Mouse (Mus musculus) ES-E14 (cell line): ENCODE measurements around the gene Pdcl3. TPM values are rescaled to one million over a fixed set of nuclear protein-coding genes. Genes with fewer than 3 reads are reported as not detected.

Experiments used
- DNase-seq: peaks from one replicate; pipeline ENCODE4 v3.0.0-alpha.2; 2013; ENCODE audit warnings: low read depth, low spot score
- H3K27ac ChIP-seq: 2 replicates; pipeline ENCODE4 v1.5.1; 2012; ENCODE audit warnings: low read depth, mild to moderate bottlenecking, low read length, moderate library complexity, mixed read lengths; ENCODE audit not compliant: poor library complexity, insufficient read depth, severe bottlenecking
- H3K36me3 ChIP-seq: 2 replicates; pipeline ENCODE4 v1.6.1; 2012; ENCODE audit warnings: mild to moderate bottlenecking, low read length, moderate library complexity, mixed read lengths; ENCODE audit not compliant: control insufficient read depth, poor library complexity, insufficient read depth, severe bottlenecking
- H3K4me1 ChIP-seq, 2 experiments: fragments of 150-350 bp in 1 of 2; sonication (generic) in 1 of 2; 2 replicates each; pipeline ENCODE4 v1.6.1; 2012; ENCODE audit warnings: low read length in 2 of 2, mild to moderate bottlenecking in 1 of 2, mixed read lengths in 1 of 2; ENCODE audit not compliant: control insufficient read depth in 2 of 2, insufficient read depth in 2 of 2, poor library complexity in 1 of 2
- H3K4me3 ChIP-seq, 2 experiments: fragments of 150-350 bp in 1 of 2; sonication (generic) in 1 of 2; 2 replicates each; pipeline ENCODE4 v1.5.1; 2012; ENCODE audit warnings: low read length in 2 of 2, low read depth in 1 of 2, mild to moderate bottlenecking in 1 of 2, mixed read lengths in 1 of 2; ENCODE audit not compliant: insufficient read depth in 1 of 2, poor library complexity in 1 of 2, severe bottlenecking in 1 of 2
- H3K9ac ChIP-seq: 2 replicates; pipeline ENCODE4 v1.6.1; 2012; ENCODE audit warnings: low read depth, mild to moderate bottlenecking, low read length, mixed read lengths; ENCODE audit not compliant: poor library complexity, insufficient read depth, severe bottlenecking
- H3K9me3 ChIP-seq: fragments of 150-350 bp; sonication (generic); 2 replicates; pipeline ENCODE4 v1.6.1; 2012; ENCODE audit warnings: low read depth, mild to moderate bottlenecking, low read length; ENCODE audit not compliant: control insufficient read depth, insufficient read depth
- CHD2 ChIP-seq: IDR thresholded peaks from 2 replicates; pipeline ENCODE4 v1.6.1; 2014; ENCODE audit warnings: mild to moderate bottlenecking, low read depth, low read length, inconsistent platforms
- HCFC1 ChIP-seq: IDR thresholded peaks from 2 replicates; pipeline ENCODE4 v1.6.1; 2012; ENCODE audit warnings: low read length, inconsistent platforms, borderline replicate concordance; ENCODE audit not compliant: insufficient read depth
- MAFK ChIP-seq: IDR thresholded peaks from 2 replicates; pipeline ENCODE4 v1.6.1; 2014; ENCODE audit warnings: mild to moderate bottlenecking, low read depth, low read length, inconsistent platforms; ENCODE audit not compliant: insufficient read depth
- ZC3H11A ChIP-seq: IDR thresholded peaks from 2 replicates; pipeline ENCODE4 v1.6.1; 2012; ENCODE audit warnings: low read depth, mild to moderate bottlenecking, inconsistent platforms, low read length, borderline replicate concordance
- ZNF384 ChIP-seq: IDR thresholded peaks from 2 replicates; pipeline ENCODE4 v1.6.1; 2012; ENCODE audit warnings: low read depth, low read length, inconsistent platforms
- in situ Hi-C, 2 experiments: fragments of 600-800 bp; cut with MboI; formaldehyde crosslinking; loops; one replicate each; pipeline ENCODE4 v1.15.1; 2025; ENCODE audit warnings: low sequenced_read_pairs in 2 of 2, inconsistent platforms in 1 of 2; ENCODE audit not compliant: unreplicated experiment in 2 of 2
- total RNA-seq: library from RNA; depleted of rRNA; stranded (reverse); fragments of 300-350 nt; gene quantifications from 2 replicates; pipeline ENCODE4 v1.2.3, GENCODE M21; 2012; rRNA removed

The Pdcl3 gene
- total RNA-seq: 48.8 and 80.9 TPM in 2 replicates

DNA sequence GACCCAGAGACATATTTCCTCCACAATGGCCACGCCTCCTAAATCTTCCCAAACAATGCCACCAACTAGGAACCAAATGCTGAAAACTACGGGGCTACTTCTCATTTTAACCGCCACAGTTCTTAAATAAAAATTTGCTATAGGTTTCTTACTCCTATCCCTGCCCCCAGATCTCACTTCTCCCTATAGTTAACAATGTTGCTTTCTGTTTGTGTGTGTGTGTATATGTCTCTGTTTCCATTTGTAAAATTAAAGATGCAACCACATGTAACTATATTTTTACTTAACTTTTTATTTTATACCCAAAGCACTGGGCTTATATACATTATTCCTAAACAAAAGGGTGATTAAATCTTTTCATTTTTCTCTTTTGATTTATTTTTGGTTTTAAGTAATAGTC lies at the start of gene Pdcl3:
Pdcl3 (plus strand) TSS at position 301 of the 400 bp plus-strand sequence.
- Histone ChIP-seq H3K36me3 (no peaks in the 10 kb centered on the region), H3K9ac (no peak within 1 kb of the TSS), H3K9me3 (no peaks in the 10 kb centered on the region), H3K27ac (no peak within 1 kb of the TSS), H3K4me1 (peaks cover 1 to 4% of the 10 kb centered on the region in 2 experiments; a peak in 2 of 4 replicates), H3K4me3 (no peak within 1 kb of the TSS)
- no peak for TF ChIP-seq ZC3H11A
- no peak for TF ChIP-seq HCFC1
- TF ChIP-seq CHD2: no peak
- TF ChIP-seq ZNF384: no peak
- TF ChIP-seq MAFK: no peak
- no peak for DNase-seq
- in situ Hi-C loops: no loop called here

DNA sequence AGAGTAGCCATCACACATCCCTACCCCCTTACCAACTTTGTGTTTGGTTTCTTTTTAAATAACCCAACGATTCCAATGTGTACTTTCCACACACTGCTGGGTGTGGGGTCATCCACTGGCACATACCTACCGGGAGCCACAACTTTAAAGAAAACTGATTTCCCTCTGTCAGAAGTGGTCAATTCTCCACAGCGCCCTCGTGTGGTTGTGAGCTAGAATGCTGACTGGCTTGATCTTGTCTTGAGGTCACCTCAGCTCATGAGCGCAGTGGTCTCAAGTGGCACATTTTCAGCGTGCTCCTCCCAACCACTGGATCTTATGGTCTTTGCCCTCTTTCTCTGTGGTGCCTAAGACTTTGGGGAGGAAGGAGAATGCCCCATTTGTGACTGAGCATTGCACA lies 48.6 kb upstream of the Pdcl3 start:
- DNase-seq: peak; percentile 75
- in situ Hi-C loops: loop anchor here in 1 of 2 experiments (10.0 kb wide), 1 partner anchor 72 kb away; no protein-coding TSS in a partner anchor
- no peak overlapping the region for H3K9ac ChIP-seq
- H3K4me3 ChIP-seq: no peak overlapping the region
- H3K36me3 ChIP-seq: no peaks in the 10 kb centered on the region
- H3K9me3 ChIP-seq: no peaks in the 10 kb centered on the region
- no peak for TF ChIP-seq HCFC1
- TF ChIP-seq ZNF384: no peak
- no peak for TF ChIP-seq CHD2
- peak; percentile 80 for TF ChIP-seq MAFK
- peak; percentile 24; the same call in 1 of the 2 replicates for TF ChIP-seq ZC3H11A
- H3K4me1 ChIP-seq: no peaks in the 10 kb centered on the region
- H3K27ac ChIP-seq: no peak overlapping the region

DNA sequence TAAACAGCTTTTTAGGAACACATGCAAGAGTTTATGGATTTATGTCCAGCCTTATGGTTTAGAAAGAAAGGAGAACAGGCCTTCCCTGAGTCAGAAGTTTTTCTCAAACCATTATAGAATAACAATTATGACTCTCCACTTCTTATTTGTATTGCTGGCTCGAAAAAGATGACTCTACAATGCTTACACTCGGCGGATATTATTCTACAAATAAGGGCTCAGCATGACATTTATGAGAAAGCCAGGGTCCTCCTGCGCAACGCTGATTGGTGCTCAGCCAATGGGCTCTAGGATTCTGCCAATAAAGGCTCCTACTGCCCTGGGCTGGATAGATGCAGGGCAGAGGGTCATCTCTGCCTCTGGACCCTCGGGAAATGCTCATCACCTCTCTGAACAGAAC lies 46.6 kb upstream of the Pdcl3 start, which contains the start of gene Nms:
Nms (plus strand) TSS at position 301 of the 400 bp plus-strand sequence.
- no peaks in the 10 kb centered on the region for H3K4me1 ChIP-seq
- TF ChIP-seq HCFC1: no peak
- no peak for TF ChIP-seq ZC3H11A
- no peak for TF ChIP-seq MAFK
- no peak for TF ChIP-seq CHD2
- no peak for TF ChIP-seq ZNF384
- H3K9ac ChIP-seq: no peak within 1 kb of the TSS
- H3K27ac ChIP-seq: no peak within 1 kb of the TSS
- in situ Hi-C loops: loop anchor here in 1 of 2 experiments (10.0 kb wide), 1 partner anchor 74 kb away; no protein-coding TSS in a partner anchor
- H3K36me3 ChIP-seq: no peaks in the 10 kb centered on the region
- no peaks in the 10 kb centered on the region for H3K9me3 ChIP-seq
- H3K4me3 ChIP-seq: no peak within 1 kb of the TSS
- no peak for DNase-seq

DNA sequence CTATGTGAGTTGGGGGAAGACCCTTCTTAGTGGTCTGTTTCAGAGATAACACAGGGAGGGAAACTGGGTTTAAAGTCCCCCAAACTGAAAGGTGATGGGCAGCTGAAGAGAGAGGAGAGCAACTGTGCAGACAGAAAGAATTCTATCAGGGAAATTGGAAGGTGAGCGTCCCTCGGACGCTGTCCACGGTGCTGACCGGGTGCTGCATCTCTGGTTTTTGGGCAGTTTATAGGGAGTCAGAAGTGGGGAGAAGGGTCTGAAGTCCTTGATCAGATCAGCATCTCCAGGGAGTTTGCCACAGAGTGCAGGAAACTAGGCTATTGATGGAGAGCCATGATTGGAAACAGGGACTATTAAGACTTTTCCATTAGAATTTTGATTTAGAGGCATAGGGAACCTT lies 45.8 kb upstream of the Pdcl3 start:
- Histone ChIP-seq H3K4me3 (no peak overlapping the region), H3K4me1 (no peaks in the 10 kb centered on the region), H3K36me3 (no peaks in the 10 kb centered on the region), H3K27ac (no peak overlapping the region), H3K9me3 (no peaks in the 10 kb centered on the region), H3K9ac (no peak overlapping the region)
- DNase-seq: peak; percentile 33
- TF ChIP-seq ZC3H11A (no peak), MAFK (no peak), CHD2 (no peak), ZNF384 (no peak), HCFC1 (no peak)
- in situ Hi-C loops: loop anchor here in 1 of 2 experiments (10.0 kb wide), 1 partner anchor 75 kb away; no protein-coding TSS in a partner anchor

DNA sequence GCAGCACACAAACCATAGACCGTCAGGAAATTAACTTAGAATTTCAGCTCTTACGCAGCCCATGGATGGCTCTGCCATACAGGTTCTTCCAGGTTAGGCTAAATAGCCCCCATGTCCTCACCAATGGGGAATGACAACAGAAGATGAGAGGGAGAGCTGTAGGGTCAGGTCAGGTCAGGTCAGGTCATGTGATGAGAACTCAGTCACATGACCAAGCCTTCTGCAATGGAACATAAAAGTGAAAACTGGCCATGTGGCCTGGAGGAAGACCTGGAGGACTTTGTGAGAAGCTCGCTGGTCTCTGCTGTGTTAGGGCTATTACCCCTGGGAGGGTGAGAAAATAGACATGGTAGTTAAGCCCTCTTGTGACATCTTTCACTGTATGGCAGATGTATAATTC lies 29.0 kb upstream of the Pdcl3 start:
- Histone ChIP-seq H3K9ac (no peak overlapping the region), H3K36me3 (no peaks in the 10 kb centered on the region), H3K27ac (no peak overlapping the region), H3K9me3 (no peaks in the 10 kb centered on the region), H3K4me1 (no peaks in the 10 kb centered on the region), H3K4me3 (no peak overlapping the region)
- TF ChIP-seq MAFK (no peak), HCFC1 (no peak), CHD2 (no peak)
- DNase-seq: no peak
- in situ Hi-C loops: no loop called here
